Mouse (Mus musculus) kidney, postnatal 25 days (tissue): Measurements from ENCODE around the gene Clca3a1.
"Not testable (repeated sequence)": the region's sequence is repeated elsewhere in the genome, so short reads cannot be mapped to it uniquely, and the experiment has no call there.

Source experiments
- DNase-seq, 2 experiments: peaks; one replicate each; pipeline ENCODE4 v3.0.0; 2021; ENCODE audit warnings: mixed read lengths in 2 of 2

The Clca3a1 gene

GRCm38 (mm10) chr3:144760592-144761309 lies at the start of gene Clca3a1:
Clca3a1 (minus strand) TSS chr3:144760977.
- peak in 1 of 2 experiments; percentile 40 for DNase-seq

- DNase-seq: not testable (repeated sequence)
Observed at GRCm38 (mm10) chr3:144808153-144808925, 47.6 kb upstream of the Clca3a1 start.

DNA sequence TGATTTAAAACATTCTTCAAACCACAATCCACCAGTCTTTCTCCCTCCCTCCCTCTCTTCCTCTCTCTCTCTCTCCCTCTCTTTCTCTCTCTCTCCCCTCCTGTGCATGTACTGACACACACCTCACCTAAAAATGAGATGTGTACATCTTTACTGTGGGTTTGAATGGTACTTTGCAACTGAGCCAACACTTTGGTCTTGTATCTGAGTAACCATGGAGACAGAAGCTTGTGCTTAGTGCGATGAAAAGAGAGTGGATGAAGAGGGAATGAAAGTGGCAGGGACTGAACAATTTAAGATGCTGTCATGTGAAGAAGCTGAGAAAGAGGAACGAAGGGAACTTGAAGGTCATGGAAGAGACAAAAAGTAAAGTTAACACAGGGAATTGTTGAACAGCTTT lies 45.8 kb upstream of the Clca3a1 start:
- not testable (repeated sequence) for DNase-seq

DNA sequence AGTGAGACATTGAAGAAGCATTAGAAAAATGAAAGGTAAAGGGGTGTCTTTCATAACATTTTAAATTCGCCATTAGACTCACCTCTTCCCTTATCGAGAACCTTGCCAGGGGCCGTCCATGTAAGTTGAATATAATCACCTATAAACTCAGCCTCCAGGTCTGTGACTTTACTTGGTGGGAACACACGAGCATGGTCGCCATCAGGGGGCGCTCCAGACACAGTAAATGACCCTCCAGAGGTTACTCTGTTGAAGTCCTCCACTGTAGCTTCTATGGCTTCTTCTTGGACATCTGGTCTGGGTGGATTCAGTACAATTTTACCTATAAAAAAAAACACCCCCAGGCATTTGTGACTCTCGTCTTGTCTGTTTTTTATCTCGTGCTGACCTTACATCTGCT lies 41.1 kb upstream of the Clca3a1 start:
- peak in 1 of 2 experiments; percentile 42 for DNase-seq

DNA sequence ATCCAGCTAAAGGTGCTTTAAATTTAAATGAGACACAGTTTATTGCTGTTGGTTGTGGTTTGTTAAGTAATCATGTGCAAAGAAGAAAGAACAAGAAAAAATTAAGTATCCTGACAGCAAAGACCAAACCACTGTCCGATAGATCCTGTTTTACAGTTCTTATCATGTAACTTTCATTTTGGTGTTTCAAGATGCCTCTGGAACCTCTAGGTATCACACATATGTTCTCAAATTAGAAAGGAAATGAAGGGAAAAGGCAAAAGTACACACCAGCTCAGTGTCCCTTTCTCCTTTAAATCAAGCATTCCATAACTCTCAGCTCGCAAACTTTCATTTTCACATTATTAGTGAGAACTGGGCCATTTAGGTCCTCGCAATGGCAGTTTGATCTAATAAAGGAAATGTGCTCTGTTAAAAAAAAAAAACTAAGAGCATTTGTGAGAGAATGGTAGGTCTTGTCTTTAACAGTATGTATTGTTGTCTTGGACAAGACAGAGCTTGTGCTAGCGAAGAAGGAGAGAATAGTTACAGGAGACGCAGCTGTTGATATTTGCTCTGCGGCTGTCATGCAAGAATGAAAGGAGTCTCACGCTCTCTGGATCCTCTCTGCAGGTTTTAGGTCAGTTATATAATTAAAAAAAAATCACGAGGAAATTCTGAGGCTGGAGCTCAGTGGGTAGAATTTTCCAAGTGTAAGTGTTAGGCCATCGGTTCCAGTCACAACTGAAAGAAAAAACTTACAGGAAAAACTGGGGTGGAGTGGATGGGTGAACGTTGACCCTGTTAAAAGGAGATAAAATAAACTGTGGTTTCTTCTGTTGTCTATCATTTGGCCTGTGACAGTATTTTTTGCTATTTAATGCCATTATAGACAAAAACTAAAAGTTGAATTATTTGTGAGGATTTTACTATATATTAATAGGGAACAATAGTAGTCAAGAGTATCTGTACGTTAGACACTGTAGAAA lies 24.7 kb upstream of the Clca3a1 start:
- no peak for DNase-seq

DNA sequence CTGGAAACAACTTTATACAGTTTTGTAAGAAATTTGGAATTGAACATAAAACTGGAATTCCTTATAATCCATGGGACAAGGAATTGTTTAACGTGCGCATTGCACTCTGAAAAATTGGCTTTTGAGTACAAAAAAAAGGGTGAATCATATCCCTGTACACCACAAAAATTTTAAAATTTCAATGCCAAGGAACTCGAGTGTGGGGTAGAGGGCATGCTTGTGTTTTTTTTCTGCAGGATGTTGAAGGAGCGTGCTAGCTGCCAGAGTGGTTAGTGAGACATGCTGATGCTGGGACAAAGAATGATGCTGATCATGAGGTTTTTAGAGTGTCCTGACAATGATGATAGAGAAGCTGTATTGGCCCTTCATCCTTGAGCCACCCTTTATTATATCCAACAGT lies 4.4 kb upstream of the Clca3a1 start:
- DNase-seq: no peak

- DNase-seq: no peak
Observed at GRCm38 (mm10) chr3:144761454-144761853, 677 bp upstream of the Clca3a1 start.

GRCm38 (mm10) chr3:144759719-144760118 lies 1.1 kb downstream of the Clca3a1 start:
- no peak for DNase-seq

GRCm38 (mm10) chr3:144756103-144756502 lies 4.7 kb downstream of the Clca3a1 start:
- DNase-seq: peak in 1 of 2 experiments; percentile 38

DNA sequence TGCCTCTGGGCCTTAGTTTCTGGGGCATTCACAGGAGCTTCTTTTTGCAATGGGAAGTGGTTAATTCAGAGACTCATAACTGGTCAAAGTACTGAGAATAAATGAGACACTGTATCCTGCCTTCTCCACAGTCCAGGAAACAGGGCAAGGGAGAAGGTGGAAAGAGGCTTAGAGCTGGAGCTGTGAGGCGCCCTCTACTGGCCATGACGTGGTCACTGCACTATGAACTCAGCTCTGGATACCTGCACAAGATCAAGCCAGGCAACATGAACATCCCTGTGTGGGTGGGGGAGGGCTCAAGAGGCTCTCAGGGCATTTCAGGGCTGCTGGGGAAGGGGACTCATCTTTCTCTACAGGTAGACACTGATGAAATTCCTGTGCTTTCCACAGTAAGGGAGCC lies 7.7 kb downstream of the Clca3a1 start:
- peak in 1 of 2 experiments; percentile 21 for DNase-seq

DNA sequence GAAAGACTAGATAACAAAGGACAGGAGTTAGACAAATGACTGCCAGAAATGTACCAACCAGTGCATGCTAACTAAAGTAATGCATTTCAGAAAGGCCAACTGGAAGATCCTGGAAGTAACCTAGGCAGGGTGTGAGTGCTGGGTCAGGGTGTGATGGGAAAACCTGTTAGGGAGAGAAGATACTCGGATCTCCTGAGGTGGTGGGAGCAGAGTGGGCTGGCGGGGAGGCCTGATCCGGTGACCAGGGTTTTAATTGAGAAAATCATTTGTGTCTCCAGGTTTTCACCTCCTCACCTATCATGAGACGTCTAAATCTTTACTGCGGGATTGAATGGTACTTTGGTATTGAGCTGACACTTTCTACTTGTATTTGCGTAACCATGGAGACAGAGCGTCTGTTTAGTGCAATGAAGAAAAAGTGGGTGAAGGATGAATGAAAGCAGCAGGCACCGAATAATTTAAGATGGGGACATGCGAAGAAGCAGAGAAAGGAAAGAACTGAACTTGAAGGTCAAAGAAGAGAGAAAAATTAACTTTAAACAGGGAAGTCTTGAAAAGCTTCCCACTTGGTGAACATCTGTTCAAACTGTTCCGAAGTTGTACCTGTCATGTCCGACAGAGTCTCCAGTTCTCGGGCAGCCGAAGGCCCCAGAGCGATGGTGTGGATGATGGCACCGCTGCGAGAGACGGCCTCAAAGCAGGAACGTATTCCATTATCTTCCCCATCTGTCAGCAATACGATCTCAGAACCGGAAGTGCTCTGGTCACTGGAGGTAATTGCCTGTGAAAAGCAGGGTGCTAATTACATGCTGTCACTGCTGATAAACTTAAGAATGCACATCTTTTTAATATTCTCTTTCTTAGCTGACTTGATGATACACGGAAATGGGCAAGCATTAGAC lies 11.5 kb downstream of the Clca3a1 start:
- DNase-seq: not testable (repeated sequence)

DNA sequence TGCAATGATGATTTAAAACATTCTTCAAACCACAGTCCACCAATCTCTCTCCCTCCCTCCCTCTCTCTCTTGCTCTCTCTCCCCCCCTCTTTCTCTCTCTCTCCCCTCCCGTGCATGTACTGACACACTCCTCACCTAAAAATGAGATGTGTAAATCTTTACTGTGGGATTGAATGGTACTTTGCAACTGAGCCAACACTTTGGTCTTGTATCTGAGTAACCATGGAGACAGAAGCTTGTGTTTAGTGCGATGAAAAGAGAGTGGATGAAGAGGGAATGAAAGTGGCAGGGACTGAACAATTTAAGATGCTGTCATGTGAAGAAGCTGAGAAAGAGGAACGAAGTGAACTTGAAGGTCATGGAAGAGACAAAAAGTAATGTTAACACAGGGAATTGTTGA lies 13.1 kb downstream of the Clca3a1 start:
- DNase-seq: not testable (repeated sequence)

GRCm38 (mm10) chr3:144738396-144738795 lies 22.4 kb downstream of the Clca3a1 start:
- not testable (repeated sequence) for DNase-seq

DNA sequence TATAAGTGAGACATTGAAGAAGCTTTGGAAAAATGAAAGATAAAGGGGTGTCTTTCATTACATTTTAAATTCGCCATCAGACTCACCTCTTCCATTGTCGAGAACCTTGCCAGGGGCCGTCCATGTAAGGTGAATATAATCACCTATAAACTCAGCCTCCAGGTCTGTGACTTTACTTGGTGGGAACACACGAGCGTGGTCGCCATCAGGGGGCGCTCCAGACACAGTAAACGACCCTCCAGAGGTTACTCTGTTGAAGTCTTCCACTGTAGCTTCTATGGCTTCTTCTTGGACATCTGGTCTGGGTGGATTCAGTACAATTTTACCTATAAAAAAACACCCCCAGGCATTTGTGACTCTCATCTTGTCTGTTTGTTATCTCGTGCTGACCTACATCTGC lies 23.9 kb downstream of the Clca3a1 start:
- peak; percentile 51 to 70 for DNase-seq

GRCm38 (mm10) chr3:144723455-144723854 lies 37.3 kb downstream of the Clca3a1 start:
- DNase-seq: peak; percentile 66 to 79

GRCm38 (mm10) chr3:144722566-144722965 lies 38.2 kb downstream of the Clca3a1 start:
- DNase-seq: not testable (repeated sequence)

DNA sequence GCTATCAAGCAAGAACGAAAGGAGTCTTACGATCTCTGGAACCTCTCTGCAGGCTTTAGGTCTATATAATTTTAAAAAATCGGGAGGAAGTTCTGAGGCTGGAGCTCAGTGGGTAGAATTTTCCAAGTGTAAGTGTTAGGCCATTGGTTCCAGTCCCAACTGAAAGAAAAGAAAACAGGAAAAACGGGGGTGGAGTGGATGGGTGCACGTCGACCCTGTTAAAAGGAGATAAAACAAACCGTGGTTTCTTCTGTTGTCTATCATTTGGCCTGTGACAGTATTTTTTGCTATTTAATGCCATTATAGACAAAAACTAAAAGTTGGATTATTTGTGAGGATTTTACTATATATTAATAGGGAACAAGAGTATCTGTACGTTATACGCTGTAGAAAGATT lies 38.9 kb downstream of the Clca3a1 start:
- no peak for DNase-seq

GRCm38 (mm10) chr3:144721077-144721859 lies 39.5 kb downstream of the Clca3a1 start:
- DNase-seq: no peak

GRCm38 (mm10) chr3:144719901-144720747 lies 40.7 kb downstream of the Clca3a1 start, which contains the start of gene Sh3glb1:
Sh3glb1 (minus strand) TSS chr3:144720335.
- peak; percentile 97 to 98 for DNase-seq
